Mouse (Mus musculus) mature B cell (primary cell): ENCODE data around the gene Slc35b2.

Experiments used
- in situ Hi-C: fragments of 300-500 bp; cut with MboI; formaldehyde crosslinking; loops from 2 replicates; pipeline ENCODE4 v1.14.3; 2019

Slc35b2 gene

GRCm38 (mm10) chr17:45584096-45584896 lies 20.6 kb downstream of the Slc35b2 start:
- in situ Hi-C loops = loop anchor here (5.0 kb wide), 1 partner anchor 43 kb away; no protein-coding TSS in a partner anchor

- in situ Hi-C loops = loop anchor here (5.0 kb wide), 1 partner anchor 42 kb away; no protein-coding TSS in a partner anchor
Measured at GRCm38 (mm10) chr17:45584939-45585678, 21.4 kb downstream of the Slc35b2 start.

GRCm38 (mm10) chr17:45585725-45586448 lies 22.2 kb downstream of the Slc35b2 start:
- in situ Hi-C loops = no loop called here

GRCm38 (mm10) chr17:45586449-45586837 lies 22.8 kb downstream of the Slc35b2 start:
- in situ Hi-C loops = no loop called here

- in situ Hi-C loops = no loop called here
Measured at GRCm38 (mm10) chr17:45588370-45588769, 24.7 kb downstream of the Slc35b2 start.

- in situ Hi-C loops = no loop called here
Measured at GRCm38 (mm10) chr17:45589236-45589635, 25.6 kb downstream of the Slc35b2 start.

- in situ Hi-C loops = no loop called here
Measured at GRCm38 (mm10) chr17:45589844-45590243, 26.2 kb downstream of the Slc35b2 start.

- in situ Hi-C loops = no loop called here
Measured at GRCm38 (mm10) chr17:45590410-45590809, 26.7 kb downstream of the Slc35b2 start.

GRCm38 (mm10) chr17:45591701-45592605 lies 28.3 kb downstream of the Slc35b2 start:
- in situ Hi-C loops = no loop called here

- in situ Hi-C loops = no loop called here
Measured at GRCm38 (mm10) chr17:45592606-45593431, 29.1 kb downstream of the Slc35b2 start.

GRCm38 (mm10) chr17:45593479-45593878 lies 29.8 kb downstream of the Slc35b2 start:
- in situ Hi-C loops = no loop called here

GRCm38 (mm10) chr17:45594195-45594594 lies 30.5 kb downstream of the Slc35b2 start:
- in situ Hi-C loops = no loop called here

GRCm38 (mm10) chr17:45594881-45595735 lies 31.4 kb downstream of the Slc35b2 start:
- in situ Hi-C loops = no loop called here

- in situ Hi-C loops = no loop called here
Measured at GRCm38 (mm10) chr17:45595736-45596390, 32.2 kb downstream of the Slc35b2 start.

- in situ Hi-C loops = no loop called here
Measured at GRCm38 (mm10) chr17:45596631-45597396, 33.1 kb downstream of the Slc35b2 start.

- in situ Hi-C loops = no loop called here
Measured at GRCm38 (mm10) chr17:45597787-45598186, 34.1 kb downstream of the Slc35b2 start.

GRCm38 (mm10) chr17:45598376-45598775 lies 34.7 kb downstream of the Slc35b2 start:
- in situ Hi-C loops = no loop called here

GRCm38 (mm10) chr17:45598891-45599290 lies 35.2 kb downstream of the Slc35b2 start:
- in situ Hi-C loops = no loop called here
